Mouse (Mus musculus): ENCODE results near the gene Nxf2. TPM values are rescaled to one million over a fixed set of nuclear protein-coding genes. Genes with fewer than 3 reads are reported as not detected.

The Nxf2 gene
- not detected for polyA plus RNA-seq (2012; fragmentation: generic; extraction: Trizol)

GRCm38 (mm10) chrX:134964546-134964945, at the start of gene Nxf2:
TSS of gene Nxf2 (minus strand) at chrX:134964754.

GRCm38 (mm10) chrX:135008720-135009470, 44.3 kb upstream of the Nxf2 start, which contains the start of gene Zmat1:
TSS of gene Zmat1 (minus strand) at chrX:135009209.

Other genes starting within 250 kb of the Nxf2 start
- gene Armcx1, start 246.8 kb downstream of the Nxf2 start, polyA plus RNA-seq (2012; fragmentation: generic; extraction: Trizol) = 1 to 10 TPM in 1 of 2 experiments, under 1 TPM in 1; 0.42 to 5.2 TPM
- gene Armcx6, start 213.3 kb downstream of the Nxf2 start, polyA plus RNA-seq (2012; fragmentation: generic; extraction: Trizol) = 10 to 100 TPM in 1 of 2 experiments, 1 to 10 TPM in 1; 2.4 to 12.4 TPM
- gene Armcx3, start 208.2 kb downstream of the Nxf2 start, polyA plus RNA-seq (2012; fragmentation: generic; extraction: Trizol) = 10 to 100 TPM in 1 of 2 experiments, 1 to 10 TPM in 1; 1.3 to 14.9 TPM
- 10 to 100 TPM; 16.9 to 72.0 TPM for gene Armcx2, start 155.5 kb downstream of the Nxf2 start, polyA plus RNA-seq (2012; fragmentation: generic; extraction: Trizol)
- gene Zmat1, start 44.5 kb upstream of the Nxf2 start, polyA plus RNA-seq (2012; fragmentation: generic; extraction: Trizol) = 1 to 10 TPM in 1 of 2 experiments, under 1 TPM in 1; 0.12 to 1.2 TPM
- not detected for gene Gm15023, start 212.9 kb upstream of the Nxf2 start, polyA plus RNA-seq (2012; fragmentation: generic; extraction: Trizol)
- not detected for gene Tceal6, start 245.9 kb upstream of the Nxf2 start, polyA plus RNA-seq (2012; fragmentation: generic; extraction: Trizol)

All from C3H10T1/2 (cell line).